Mouse (Mus musculus) ES-E14 (cell line): Measurements from ENCODE around the gene Tnfaip1.

Experiments used
- CHD2 ChIP-seq: IDR thresholded peaks from 2 replicates; pipeline ENCODE4 v1.6.1; 2014; ENCODE audit warnings: mild to moderate bottlenecking, low read depth, low read length, inconsistent platforms
- HCFC1 ChIP-seq: IDR thresholded peaks from 2 replicates; pipeline ENCODE4 v1.6.1; 2012; ENCODE audit warnings: low read length, inconsistent platforms, borderline replicate concordance; ENCODE audit not compliant: insufficient read depth
- MAFK ChIP-seq: IDR thresholded peaks from 2 replicates; pipeline ENCODE4 v1.6.1; 2014; ENCODE audit warnings: mild to moderate bottlenecking, low read depth, low read length, inconsistent platforms; ENCODE audit not compliant: insufficient read depth
- ZNF384 ChIP-seq: IDR thresholded peaks from 2 replicates; pipeline ENCODE4 v1.6.1; 2012; ENCODE audit warnings: low read depth, low read length, inconsistent platforms

DNA sequence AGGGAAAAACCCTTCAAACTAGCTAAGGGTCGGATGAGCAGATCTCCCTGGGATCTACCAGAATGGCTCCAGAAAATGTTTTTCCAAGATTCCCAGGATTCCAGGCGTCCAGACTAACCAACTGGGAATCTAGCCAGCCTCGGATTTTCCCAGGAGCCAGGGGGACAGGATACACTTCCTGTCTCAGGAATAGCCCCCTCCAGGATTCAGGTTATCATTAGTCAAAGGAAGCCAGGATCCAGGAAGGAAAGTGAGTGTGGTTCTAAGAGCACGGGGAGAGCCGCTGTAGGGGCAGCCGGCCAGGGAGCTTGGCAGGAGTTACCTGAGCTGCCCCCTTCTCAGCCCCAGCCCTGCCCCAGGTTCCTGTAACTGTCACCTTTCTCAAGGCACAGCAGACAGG, 5.1 kb downstream of the Tnfaip1 start:
- TF ChIP-seq MAFK (no peak), CHD2 (no peak), HCFC1 (no peak), ZNF384 (no peak)
